Mouse (Mus musculus) bone marrow, adult 2 months (tissue): ENCODE data around the gene Dnajc25.

Experiments used
- CTCF ChIP-seq: fragments of 200-500 bp; IDR thresholded peaks from 2 replicates; pipeline ENCODE4 v1.5.1; 2011; ENCODE audit warnings: low read length, control low read depth; ENCODE audit not compliant: control insufficient read depth, insufficient read depth
- POLR2A ChIP-seq: fragments of 200-500 bp; IDR thresholded peaks from 2 replicates; pipeline ENCODE4 v1.6.1; 2011; ENCODE audit warnings: low read depth, mild to moderate bottlenecking, control low read depth, low read length, borderline replicate concordance; ENCODE audit not compliant: control insufficient read depth

- TF ChIP-seq CTCF (no peak), POLR2A (no peak)
Observed at GRCm38 (mm10) chr4:58970678-58971077, 24.2 kb upstream of the Dnajc25 start.
